Mouse (Mus musculus): ENCODE data around the gene Ubald1. TPM values are rescaled to one million over a fixed set of nuclear protein-coding genes. Genes with fewer than 3 reads are reported as not detected.

The Ubald1 gene
- 19.4 and 38.1 TPM in 2 replicates for polyA plus RNA-seq (2011; ENCODE audit: insufficient read depth, insufficient read length, low replicate concordance, missing spikeins)

- Histone ChIP-seq H3K4me3 (replicated peaks; ENCODE audit: control insufficient read depth, low read depth, low read length) (peak within 1 kb of the TSS; percentile 98), H3K27ac (ENCODE audit: control insufficient read depth, insufficient read depth, low read depth, low read length, poor library complexity) (peak within 1 kb of the TSS; percentile 95), H3K4me1 (ENCODE audit: control insufficient read depth, insufficient read depth, low read length) (peaks cover 8% of the 10 kb centered on the region)
- TF ChIP-seq CTCF (IDR thresholded peaks at IDR 0.05; ENCODE audit: control insufficient read depth, insufficient read depth, low read length) (peak; percentile 4; the same call in 1 of the 2 replicates), POLR2A (IDR thresholded peaks at IDR 0.05; ENCODE audit: borderline replicate concordance, control insufficient read depth, low read depth, low read length) (peak; percentile 90)
- WGBS, result under 1% methylated on average over 48 of the region's 48 CpGs
These were observed at the start of gene Ubald1 for GRCm38 (mm10) chr16:4880136-4880825. Ubald1 (minus strand) TSS chr16:4880315.

GRCm38 (mm10) chr16:4928474-4928873, 48.4 kb upstream of the Ubald1 start:
- Histone ChIP-seq H3K4me3 (replicated peaks; ENCODE audit: control insufficient read depth, low read depth, low read length) (no peak overlapping the region), H3K27ac (ENCODE audit: control insufficient read depth, insufficient read depth, low read depth, low read length, poor library complexity) (no peak overlapping the region), H3K4me1 (ENCODE audit: control insufficient read depth, insufficient read depth, low read length) (no peaks in the 10 kb centered on the region)
- TF ChIP-seq POLR2A (IDR thresholded peaks at IDR 0.05; ENCODE audit: borderline replicate concordance, control insufficient read depth, low read depth, low read length), result no peak
- no peak for TF ChIP-seq CTCF (IDR thresholded peaks at IDR 0.05; ENCODE audit: control insufficient read depth, insufficient read depth, low read length)
- 75% methylated on average over 2 of the region's 2 CpGs for WGBS

- Histone ChIP-seq H3K4me3 (replicated peaks; ENCODE audit: control insufficient read depth, low read depth, low read length) (no peak overlapping the region), H3K27ac (ENCODE audit: control insufficient read depth, insufficient read depth, low read depth, low read length, poor library complexity) (no peak overlapping the region), H3K4me1 (ENCODE audit: control insufficient read depth, insufficient read depth, low read length) (no peaks in the 10 kb centered on the region)
- no peak for TF ChIP-seq POLR2A (IDR thresholded peaks at IDR 0.05; ENCODE audit: borderline replicate concordance, control insufficient read depth, low read depth, low read length)
- no peak for TF ChIP-seq CTCF (IDR thresholded peaks at IDR 0.05; ENCODE audit: control insufficient read depth, insufficient read depth, low read length)
- WGBS, result 91% methylated on average over 7 of the region's 7 CpGs
These were observed 47.9 kb upstream of the Ubald1 start for GRCm38 (mm10) chr16:4927967-4928366.

- H3K27ac ChIP-seq (ENCODE audit: control insufficient read depth, insufficient read depth, low read depth, low read length, poor library complexity), result no peak overlapping the region
- TF ChIP-seq CTCF (IDR thresholded peaks at IDR 0.05; ENCODE audit: control insufficient read depth, insufficient read depth, low read length) (no peak), POLR2A (IDR thresholded peaks at IDR 0.05; ENCODE audit: borderline replicate concordance, control insufficient read depth, low read depth, low read length) (no peak)
- no peak overlapping the region for H3K4me3 ChIP-seq (replicated peaks; ENCODE audit: control insufficient read depth, low read depth, low read length)
- WGBS, result 87% methylated on average over 5 of the region's 5 CpGs
- no peaks in the 10 kb centered on the region for H3K4me1 ChIP-seq (ENCODE audit: control insufficient read depth, insufficient read depth, low read length)
These were observed 43.9 kb upstream of the Ubald1 start for GRCm38 (mm10) chr16:4923996-4924395.

- no peaks in the 10 kb centered on the region for H3K4me1 ChIP-seq (ENCODE audit: control insufficient read depth, insufficient read depth, low read length)
- TF ChIP-seq POLR2A (IDR thresholded peaks at IDR 0.05; ENCODE audit: borderline replicate concordance, control insufficient read depth, low read depth, low read length) (no peak), CTCF (IDR thresholded peaks at IDR 0.05; ENCODE audit: control insufficient read depth, insufficient read depth, low read length) (no peak)
- no peak overlapping the region for H3K4me3 ChIP-seq (replicated peaks; ENCODE audit: control insufficient read depth, low read depth, low read length)
- H3K27ac ChIP-seq (ENCODE audit: control insufficient read depth, insufficient read depth, low read depth, low read length, poor library complexity), result no peak overlapping the region
- 70% methylated on average over 6 of the region's 6 CpGs for WGBS
These were observed 42.4 kb upstream of the Ubald1 start for GRCm38 (mm10) chr16:4922481-4922880.

- H3K27ac ChIP-seq (ENCODE audit: control insufficient read depth, insufficient read depth, low read depth, low read length, poor library complexity), result no peak overlapping the region
- WGBS, result 30% methylated on average over 4 of the region's 4 CpGs
These were observed 40.4 kb upstream of the Ubald1 start for GRCm38 (mm10) chr16:4920556-4920955.

GRCm38 (mm10) chr16:4916608-4917007, 36.5 kb upstream of the Ubald1 start:
- peaks cover 4% of the 10 kb centered on the region for H3K4me1 ChIP-seq (ENCODE audit: control insufficient read depth, insufficient read depth, low read length)
- WGBS, result 73% methylated on average over 2 of the region's 2 CpGs

More at GRCm38 (mm10) chr16:4920556-4920955, 40.4 kb upstream of the Ubald1 start:
- no peak for TF ChIP-seq CTCF (IDR thresholded peaks at IDR 0.05; ENCODE audit: control insufficient read depth, insufficient read depth, low read length)
- no peak for TF ChIP-seq POLR2A (IDR thresholded peaks at IDR 0.05; ENCODE audit: borderline replicate concordance, control insufficient read depth, low read depth, low read length)
- Histone ChIP-seq H3K4me3 (replicated peaks; ENCODE audit: control insufficient read depth, low read depth, low read length) (no peak overlapping the region), H3K4me1 (ENCODE audit: control insufficient read depth, insufficient read depth, low read length) (no peaks in the 10 kb centered on the region)

GRCm38 (mm10) chr16:4915931-4916330, 35.8 kb upstream of the Ubald1 start:
- peaks cover 4% of the 10 kb centered on the region for H3K4me1 ChIP-seq (ENCODE audit: control insufficient read depth, insufficient read depth, low read length)
- WGBS, result 70% methylated on average over 3 of the region's 3 CpGs
- no peak for TF ChIP-seq CTCF (IDR thresholded peaks at IDR 0.05; ENCODE audit: control insufficient read depth, insufficient read depth, low read length)
- no peak for TF ChIP-seq POLR2A (IDR thresholded peaks at IDR 0.05; ENCODE audit: borderline replicate concordance, control insufficient read depth, low read depth, low read length)
- H3K4me3 ChIP-seq (replicated peaks; ENCODE audit: control insufficient read depth, low read depth, low read length), result no peak overlapping the region
- H3K27ac ChIP-seq (ENCODE audit: control insufficient read depth, insufficient read depth, low read depth, low read length, poor library complexity), result no peak overlapping the region

More at GRCm38 (mm10) chr16:4916608-4917007, 36.5 kb upstream of the Ubald1 start:
- Histone ChIP-seq H3K4me3 (replicated peaks; ENCODE audit: control insufficient read depth, low read depth, low read length) (no peak overlapping the region), H3K27ac (ENCODE audit: control insufficient read depth, insufficient read depth, low read depth, low read length, poor library complexity) (no peak overlapping the region)
- TF ChIP-seq POLR2A (IDR thresholded peaks at IDR 0.05; ENCODE audit: borderline replicate concordance, control insufficient read depth, low read depth, low read length) (no peak), CTCF (IDR thresholded peaks at IDR 0.05; ENCODE audit: control insufficient read depth, insufficient read depth, low read length) (no peak)

All from bone marrow, adult 2 months (tissue).